Mouse (Mus musculus) hematopoietic stem cell, adult 5-6 weeks (primary cell): Measurements from ENCODE around the gene Hexb. TPM values are rescaled to one million over a fixed set of nuclear protein-coding genes. Genes with fewer than 3 reads are reported as not detected.
A peak's percentile ranks its signal among the peaks of the same experiment; 100 is the strongest.
"Not testable (repeated sequence)": the region's sequence is repeated elsewhere in the genome, so short reads cannot be mapped to it uniquely, and the experiment has no call there.

Source experiments
- ATAC-seq, 2 experiments: fragments of 125-278 bp in 1 of 2; replicated peaks in 1 of 2; 2 replicates each; pipeline ENCODE4 v1.8.0; 2016 to 2017; ENCODE audit warnings: inconsistent platforms in 2 of 2, mild to moderate bottlenecking in 2 of 2, moderate number of reproducible peaks in 2 of 2, low read depth in 1 of 2, moderate TSS enrichment in 1 of 2; ENCODE audit not compliant: low FRiP score in 2 of 2, poor library complexity in 2 of 2, severe bottlenecking in 2 of 2, insufficient read depth in 1 of 2, low TSS enrichment in 1 of 2
- total RNA-seq: library from RNA; stranded (forward); fragments of 172-1452, 232-1000 nt; gene quantifications from 2 replicates; pipeline ENCODE4 v1.2.3, GENCODE M21; 2017

The Hexb gene
- total RNA-seq, 1 experiment from 2014 or later: 36.3 TPM

- 0 out of 4 replicates have a peak, but pooled peaks of 1 of the 2 experiments have one; percentile 17 for ATAC-seq
Measured at GRCm38 (mm10) chr13:97130413-97130812, 67.7 kb downstream of the Hexb start.

GRCm38 (mm10) chr13:97129654-97130053, 68.5 kb downstream of the Hexb start:
- ATAC-seq: not testable (repeated sequence)

Other genes with a start within 250 kb of the Hexb start
- gene 1700029F12Rik, start 164.0 kb downstream of the Hexb start, total RNA-seq: not detected in 2 replicates
- gene Fam169a, start 131.1 kb downstream of the Hexb start, total RNA-seq: 3.7 and 6.4 TPM in 2 replicates
- 1.9 and 2.4 TPM in 2 replicates for gene Gm6169, start 99.1 kb downstream of the Hexb start, total RNA-seq
- gene Gfm2, start 60.4 kb downstream of the Hexb start, total RNA-seq: 34.4 and 41.1 TPM in 2 replicates
- 364 and 398 TPM in 2 replicates for gene Nsa2, start 60.4 kb downstream of the Hexb start, total RNA-seq
- 4.5 and 5.5 TPM in 2 replicates for gene Enc1, start 42.7 kb upstream of the Hexb start, total RNA-seq